Mouse (Mus musculus): Measurements from ENCODE around the gene Tmco5b. TPM values are rescaled to one million over a fixed set of nuclear protein-coding genes. Genes with fewer than 3 reads are reported as not detected.

Gene Tmco5b
- total RNA-seq (2021): not detected
- long read RNA-seq, experiment 1: 0 reads
- long read RNA-seq, experiment 2: 0 reads

GRCm38 (mm10) chr2:113285432-113285831 is at the start of gene Tmco5b:
Gene Tmco5b, plus strand, starts transcription at chr2:113285732.
- DNase-seq (ENCODE audit: low spot score in 2 of 2): no peak

- no peak for DNase-seq (ENCODE audit: low spot score in 2 of 2)
Measured at GRCm38 (mm10) chr2:113236993-113237392, 48.5 kb upstream of the Tmco5b start.

- no peak for DNase-seq (ENCODE audit: low spot score in 2 of 2)
Measured at GRCm38 (mm10) chr2:113238871-113239270, 46.7 kb upstream of the Tmco5b start.

- no peak for DNase-seq (ENCODE audit: low spot score in 2 of 2)
Measured at GRCm38 (mm10) chr2:113302349-113303239, 17.1 kb downstream of the Tmco5b start.

GRCm38 (mm10) chr2:113303240-113303538 is 17.7 kb downstream of the Tmco5b start:
- no peak for DNase-seq (ENCODE audit: low spot score in 2 of 2)

GRCm38 (mm10) chr2:113305339-113305738 is 19.8 kb downstream of the Tmco5b start:
- peak; percentile 66 to 70 for DNase-seq (ENCODE audit: low spot score in 2 of 2)

- DNase-seq (ENCODE audit: low spot score in 2 of 2): no peak
Measured at GRCm38 (mm10) chr2:113311211-113311610, 25.7 kb downstream of the Tmco5b start.

- DNase-seq (ENCODE audit: low spot score in 2 of 2): peak in 1 of 2 experiments; percentile 18
Measured at GRCm38 (mm10) chr2:113323016-113323415, 37.5 kb downstream of the Tmco5b start.

GRCm38 (mm10) chr2:113333799-113334541 is 48.4 kb downstream of the Tmco5b start:
- no peak for DNase-seq (ENCODE audit: low spot score in 2 of 2)

GRCm38 (mm10) chr2:113335561-113336294 is 50.2 kb downstream of the Tmco5b start:
- DNase-seq (ENCODE audit: low spot score in 2 of 2): no peak

GRCm38 (mm10) chr2:113344536-113344935 is 59.0 kb downstream of the Tmco5b start:
- DNase-seq (ENCODE audit: low spot score in 2 of 2): no peak

Other genes starting within 250 kb of the Tmco5b start
- gene Ryr3, start 68.6 kb upstream of the Tmco5b start, total RNA-seq (2021): under 1 TPM; 0.26 to 0.46 TPM
- 1 to 10 TPM; 2.2 to 3.2 TPM for gene Fmn1, start 42.0 kb downstream of the Tmco5b start, total RNA-seq (2021)